Mouse (Mus musculus) erythroblast, embryonic 14.5 days (primary cell): ENCODE measurements around the gene Txndc11.

ENCODE experiments used
- GATA1 ChIP-seq: IDR thresholded peaks from 2 replicates; pipeline ENCODE4 v1.6.1; 2012; ENCODE audit warnings: low read length, inconsistent platforms, mixed read lengths
- TAL1 ChIP-seq: IDR thresholded peaks from 3 replicates; pipeline ENCODE4 v1.6.1; 2012; ENCODE audit warnings: low read length, inconsistent platforms, mixed read lengths

DNA sequence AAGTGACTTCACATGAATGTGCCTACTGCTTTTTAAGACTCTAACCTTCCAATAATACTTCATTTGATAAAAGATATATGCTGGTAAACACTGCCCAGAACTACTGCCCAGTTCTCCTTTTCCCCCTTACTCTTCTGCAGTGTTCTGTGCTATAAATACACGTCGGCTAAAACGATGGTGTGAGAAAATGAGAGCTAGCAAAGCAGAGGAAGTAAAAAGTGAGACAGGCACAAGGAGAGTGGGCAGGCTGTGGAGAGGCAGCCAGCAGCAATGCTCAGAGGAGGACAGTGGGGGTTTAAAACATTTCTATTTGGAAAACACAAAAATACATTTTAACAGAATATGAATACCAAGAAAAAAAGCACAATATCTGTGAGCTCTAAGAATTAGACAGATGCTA is 41.9 kb downstream of the Txndc11 start:
- TF ChIP-seq GATA1, result no peak
- TF ChIP-seq TAL1, result no peak
